Mouse (Mus musculus) cortical plate, adult 2 months (tissue): ENCODE measurements around the gene Pelp1. TPM values are rescaled to one million over a fixed set of nuclear protein-coding genes. Genes with fewer than 3 reads are reported as not detected.
"Not testable (repeated sequence)": the region's sequence is repeated elsewhere in the genome, so short reads cannot be mapped to it uniquely, and the experiment has no call there.

Experiments
- H3K27ac ChIP-seq: fragments of 200-500 bp; 2 replicates; pipeline ENCODE4 v1.5.1; 2012; ENCODE audit warnings: low read length, control low read depth, inconsistent platforms; ENCODE audit not compliant: insufficient read depth
- H3K4me1 ChIP-seq: fragments of 200-500 bp; 2 replicates; pipeline ENCODE4 v1.6.1; 2011; ENCODE audit warnings: low read length; ENCODE audit not compliant: control insufficient read depth, insufficient read depth
- H3K4me3 ChIP-seq: fragments of 200-500 bp; 2 replicates; pipeline ENCODE4 v1.5.1; 2011; ENCODE audit warnings: mild to moderate bottlenecking, low read length, control low read depth; ENCODE audit not compliant: insufficient read depth
- CTCF ChIP-seq: fragments of 200-500 bp; IDR thresholded peaks from 2 replicates; pipeline ENCODE4 v1.5.1; 2011; ENCODE audit warnings: mild to moderate bottlenecking, control low read depth, low read length; ENCODE audit not compliant: insufficient read depth; ENCODE audit errors: extremely low read depth
- POLR2A ChIP-seq: fragments of 200-500 bp; IDR thresholded peaks from 2 replicates; pipeline ENCODE4 v1.6.1; 2011; ENCODE audit warnings: mild to moderate bottlenecking, low read length, control low read depth; ENCODE audit not compliant: insufficient read depth; ENCODE audit errors: extremely low read depth
- polyA plus RNA-seq: library from polyadenylated mRNA; depleted of rRNA; stranded (reverse); fragments of >200 nt; gene quantifications from 2 replicates; pipeline ENCODE4 v1.2.3, GENCODE M21; 2012

The Pelp1 gene
- polyA plus RNA-seq, 1 experiment: 19.0 TPM

DNA sequence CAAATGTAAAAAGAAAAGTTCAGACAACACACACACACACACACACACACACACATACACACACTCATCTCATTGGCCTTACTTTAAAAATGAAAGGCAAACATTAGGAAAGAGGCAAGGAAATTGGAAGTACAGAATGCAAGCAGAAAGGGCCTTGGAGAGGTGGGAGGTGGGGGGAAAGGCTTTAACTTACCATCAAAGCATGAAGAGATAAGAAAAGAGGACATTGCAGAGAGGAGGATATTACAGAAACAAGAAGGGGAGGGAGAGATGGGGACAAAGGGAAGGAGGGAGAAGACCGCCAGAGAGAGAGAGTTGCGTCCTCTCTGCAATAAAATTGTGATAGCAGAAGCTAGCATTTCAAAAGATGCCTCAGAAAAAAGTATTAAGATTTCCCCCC lies 28.5 kb downstream of the Pelp1 start:
- no peak overlapping the region for H3K27ac ChIP-seq
- no peak for TF ChIP-seq POLR2A
- TF ChIP-seq CTCF: no peak
- H3K4me1 ChIP-seq: no peaks in the 10 kb centered on the region
- H3K4me3 ChIP-seq: no peak overlapping the region

DNA sequence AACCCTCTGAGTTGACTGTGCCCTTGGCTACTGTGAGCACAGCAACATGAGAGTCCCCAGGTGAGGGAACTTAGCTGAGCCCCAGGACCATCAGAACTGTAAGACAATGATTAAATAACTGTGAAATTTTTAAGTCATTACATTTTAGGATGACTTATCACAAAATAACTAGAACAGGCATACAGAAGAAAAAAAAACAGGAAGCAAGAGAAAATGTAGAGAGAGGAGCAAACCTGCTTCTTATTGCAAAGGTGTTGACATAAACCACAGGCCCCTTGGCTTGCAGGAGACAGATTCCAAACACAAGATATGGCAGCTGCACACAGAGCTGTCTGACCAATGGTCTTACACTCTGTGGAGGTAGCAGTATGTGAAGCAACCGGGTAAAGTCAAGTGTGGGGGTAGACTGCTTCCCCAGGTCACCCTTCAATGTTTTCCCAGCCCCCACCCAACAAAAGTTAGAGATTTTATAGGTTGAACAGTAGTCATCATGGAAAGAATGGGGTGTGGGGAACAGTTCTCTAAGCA lies 29.3 kb downstream of the Pelp1 start:
- no peaks in the 10 kb centered on the region for H3K4me1 ChIP-seq
- H3K4me3 ChIP-seq: no peak overlapping the region
- no peak overlapping the region for H3K27ac ChIP-seq
- TF ChIP-seq CTCF (no peak), POLR2A (no peak)

DNA sequence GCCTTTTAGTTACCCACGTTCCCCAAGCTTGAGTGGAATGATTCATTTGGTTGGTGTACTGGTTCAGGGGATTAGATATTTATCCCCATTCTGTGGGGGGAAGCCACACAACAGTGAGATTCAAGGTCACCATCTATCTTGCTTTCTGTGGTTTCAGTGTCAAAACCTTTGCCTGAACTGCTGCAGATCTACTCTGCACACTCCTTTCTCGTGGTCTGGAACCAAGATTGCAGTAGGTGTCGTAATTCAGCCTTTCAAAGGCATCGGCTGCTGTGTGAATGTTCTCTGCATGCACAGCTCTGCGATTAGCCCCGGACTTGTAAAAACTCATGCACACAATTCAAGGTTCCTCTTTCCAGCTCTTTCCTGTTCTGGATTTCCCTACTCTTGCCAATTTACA lies 33.8 kb downstream of the Pelp1 start:
- TF ChIP-seq CTCF (no peak), POLR2A (no peak)
- Histone ChIP-seq H3K4me3 (no peak overlapping the region), H3K4me1 (no peaks in the 10 kb centered on the region), H3K27ac (no peak overlapping the region)

DNA sequence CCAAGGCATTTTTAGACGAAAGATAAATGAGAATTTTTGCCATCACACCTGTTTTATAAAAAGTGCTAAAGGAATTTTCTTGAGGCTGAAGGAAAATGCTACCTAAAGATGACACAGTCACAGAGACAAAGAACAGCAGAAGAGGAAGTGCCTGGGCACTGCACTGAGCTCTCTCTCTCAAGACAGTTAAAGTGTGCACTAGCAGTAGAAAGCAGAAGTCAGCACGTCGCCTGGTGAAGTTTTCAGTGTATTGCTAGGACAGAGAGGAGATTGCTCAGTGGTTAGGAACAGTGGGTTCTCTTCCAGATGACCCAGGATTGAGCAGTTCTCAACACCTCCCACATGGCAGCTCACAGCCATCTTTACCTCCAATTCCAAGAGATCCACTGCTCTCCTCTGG lies 35.5 kb downstream of the Pelp1 start:
- no peak overlapping the region for H3K27ac ChIP-seq
- TF ChIP-seq POLR2A (no peak), CTCF (no peak)
- H3K4me1 ChIP-seq: no peaks in the 10 kb centered on the region
- H3K4me3 ChIP-seq: no peak overlapping the region

DNA sequence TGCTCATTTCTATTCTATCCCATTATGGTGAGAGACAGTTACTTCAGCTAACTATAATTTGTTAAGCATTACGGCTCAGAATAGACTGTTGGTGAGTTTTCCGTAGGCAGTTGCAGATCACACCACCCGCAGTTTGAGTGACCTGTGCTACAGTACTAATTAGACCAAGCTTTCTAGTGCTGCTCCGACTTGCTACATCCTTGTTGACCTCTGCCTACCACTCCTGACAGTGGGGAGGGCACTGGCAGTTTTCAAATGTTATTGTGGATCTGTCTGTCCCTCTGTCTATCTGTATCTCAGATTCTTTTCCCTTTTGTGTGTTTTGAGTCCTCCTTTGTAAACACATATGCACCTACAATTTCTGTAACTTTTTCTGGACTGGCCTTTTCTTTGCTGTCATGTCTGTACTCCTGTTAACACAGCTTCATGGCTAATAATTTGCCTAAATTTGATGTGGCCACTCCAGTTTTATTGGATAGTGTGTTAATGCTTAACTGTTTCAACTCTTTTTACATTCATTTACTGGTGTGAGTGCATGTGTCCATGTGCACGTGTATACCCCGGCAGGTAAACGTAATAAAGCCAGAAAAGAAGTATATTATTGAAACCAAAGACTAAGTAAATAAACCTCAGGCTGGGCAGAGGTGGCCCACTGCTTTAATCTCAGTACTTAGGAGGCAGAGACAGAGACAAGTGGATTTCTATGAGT lies 36.8 kb downstream of the Pelp1 start:
- Histone ChIP-seq H3K27ac (no peak overlapping the region), H3K4me1 (no peaks in the 10 kb centered on the region), H3K4me3 (no peak overlapping the region)
- TF ChIP-seq POLR2A (no peak), CTCF (no peak)

DNA sequence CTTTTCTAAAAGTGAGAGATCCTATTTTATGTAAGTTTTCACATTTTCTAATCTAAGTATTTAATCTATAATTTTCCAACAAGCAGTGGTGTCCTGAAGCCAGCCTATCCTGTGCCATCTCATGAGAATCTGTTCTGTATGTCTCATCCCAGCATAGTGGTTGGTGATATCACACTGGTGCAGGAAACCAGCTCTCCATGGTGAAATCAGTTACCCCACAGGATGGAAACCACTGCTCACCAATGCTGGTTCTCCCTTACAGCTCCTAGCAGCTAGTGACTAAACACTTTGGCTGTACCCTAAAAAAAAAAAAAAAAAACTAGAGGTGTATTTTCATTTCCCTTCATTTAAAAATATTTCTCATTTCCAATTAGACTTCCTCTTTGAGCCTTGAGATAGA lies 37.4 kb downstream of the Pelp1 start:
- Histone ChIP-seq H3K4me3 (no peak overlapping the region), H3K4me1 (no peaks in the 10 kb centered on the region), H3K27ac (no peak overlapping the region)
- TF ChIP-seq POLR2A (no peak), CTCF (no peak)

DNA sequence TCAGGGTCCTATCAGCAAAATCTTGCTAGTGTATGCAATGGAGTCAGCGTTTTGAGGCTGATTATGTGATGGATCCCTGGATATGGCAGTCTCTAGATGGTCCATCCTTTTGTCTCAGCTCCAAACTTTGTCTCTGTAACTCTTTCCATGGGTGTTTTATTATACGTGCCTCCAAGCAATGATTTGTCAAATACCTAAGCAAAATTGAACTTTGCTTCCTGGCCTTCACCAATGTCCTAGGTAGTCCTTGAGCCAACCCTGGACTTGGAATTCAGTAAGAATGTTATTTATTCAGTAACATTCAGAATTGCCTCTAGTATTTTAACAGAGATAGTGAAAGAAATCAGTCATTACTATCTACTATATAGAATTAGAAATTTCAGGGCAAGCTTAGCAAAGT lies 41.2 kb downstream of the Pelp1 start:
- not testable (repeated sequence) for H3K4me1 ChIP-seq, H3K27ac ChIP-seq, H3K4me3 ChIP-seq

DNA sequence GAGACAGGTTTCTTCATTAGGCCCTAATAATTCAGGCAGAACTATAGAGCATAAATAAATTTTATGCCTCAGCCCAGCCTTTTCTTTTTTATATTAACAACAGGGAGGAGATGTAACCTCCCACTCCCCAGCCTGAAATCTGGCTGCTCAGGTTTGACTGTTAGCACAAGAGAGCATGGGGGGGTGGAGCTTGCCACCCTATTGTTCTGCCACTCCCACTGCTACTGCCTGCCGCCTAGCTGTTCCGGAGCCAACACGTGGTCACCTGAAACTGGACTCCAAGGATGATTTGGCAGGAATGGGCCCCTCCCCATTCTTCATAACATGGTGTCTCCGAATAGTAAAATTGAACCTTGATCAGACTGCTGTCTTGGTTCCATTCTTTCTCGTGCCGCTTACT lies 42.1 kb downstream of the Pelp1 start:
- not testable (repeated sequence) for H3K4me1 ChIP-seq, H3K27ac ChIP-seq

DNA sequence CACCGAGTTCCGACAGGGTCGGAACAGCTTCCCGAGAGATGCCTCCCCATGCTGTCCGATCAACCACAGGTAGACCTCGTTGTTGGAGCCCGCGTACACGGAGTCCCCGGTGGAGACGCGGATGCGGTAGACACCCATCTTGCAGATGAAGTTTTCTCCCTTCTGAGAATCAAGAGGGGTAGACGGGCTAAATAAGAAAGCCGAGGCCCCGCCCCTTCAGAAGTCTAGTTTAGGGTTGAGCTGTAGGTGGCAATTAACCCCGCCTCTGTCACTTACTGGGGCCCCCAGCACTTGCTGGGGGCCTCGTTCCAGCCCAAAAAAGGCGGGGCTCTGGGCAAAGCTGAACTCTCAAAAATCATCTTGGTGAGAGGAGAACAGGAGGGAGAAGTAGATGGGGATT lies 58.0 kb downstream of the Pelp1 start, which contains the start of gene Alox15:
Gene Alox15, minus strand, starts transcription at position 164 of the 400 bp plus-strand sequence.
- Histone ChIP-seq H3K27ac (no peak within 1 kb of the TSS), H3K4me1 (no peaks in the 10 kb centered on the region), H3K4me3 (no peak within 1 kb of the TSS)
- TF ChIP-seq CTCF: no peak
- no peak for TF ChIP-seq POLR2A

More for the DNA sequence above, 42.1 kb downstream of the Pelp1 start:
- H3K4me3 ChIP-seq: not testable (repeated sequence)

DNA sequence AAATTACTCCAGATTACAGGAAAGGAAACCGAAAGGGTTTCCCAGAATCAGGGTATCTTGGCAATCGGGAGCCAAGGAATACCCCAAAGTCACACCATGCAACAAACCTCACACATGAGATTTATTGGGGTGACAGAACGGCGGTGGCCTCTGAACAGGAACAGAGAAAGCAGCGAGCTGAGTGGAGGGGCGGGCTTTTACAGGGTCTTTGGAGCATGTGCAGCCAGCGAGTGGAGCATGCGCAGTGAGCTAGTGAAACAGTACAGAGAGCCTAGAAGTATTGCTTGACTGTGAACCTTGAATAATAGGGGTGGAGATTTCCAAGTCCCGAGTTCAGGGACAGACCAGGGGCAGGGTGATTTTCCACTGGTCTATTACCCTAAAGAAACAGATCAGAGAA lies 61.2 kb downstream of the Pelp1 start:
- H3K4me3 ChIP-seq: no peak overlapping the region
- TF ChIP-seq POLR2A: no peak
- TF ChIP-seq CTCF: no peak
- no peaks in the 10 kb centered on the region for H3K4me1 ChIP-seq
- H3K27ac ChIP-seq: no peak overlapping the region

DNA sequence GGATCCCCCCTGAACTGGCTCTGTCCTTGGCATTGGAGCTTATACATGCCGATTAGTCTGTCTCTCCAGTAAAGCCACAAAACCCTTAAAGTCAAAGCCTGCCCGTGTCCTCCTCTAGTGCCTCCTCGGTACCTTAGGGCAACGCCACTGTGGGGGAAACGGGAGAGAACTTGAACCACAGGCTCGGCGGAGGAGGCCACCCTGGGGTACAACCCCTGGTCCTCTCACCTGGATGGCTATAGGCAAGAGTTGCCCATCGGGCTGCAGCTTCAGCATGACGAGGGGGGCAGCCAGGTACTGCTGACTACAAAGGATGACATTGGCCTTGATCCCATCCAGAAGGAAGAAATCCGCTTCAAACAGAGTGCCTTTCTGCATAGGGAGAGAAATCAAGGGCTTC lies 62.0 kb downstream of the Pelp1 start:
- no peak overlapping the region for H3K27ac ChIP-seq
- no peak for TF ChIP-seq POLR2A
- no peaks in the 10 kb centered on the region for H3K4me1 ChIP-seq
- no peak overlapping the region for H3K4me3 ChIP-seq
